Mouse (Mus musculus) retina, embryonic 14.5 days (tissue): ENCODE measurements around the gene Zfp91.
"Not testable (repeated sequence)": the region's sequence is repeated elsewhere in the genome, so short reads cannot be mapped to it uniquely, and the experiment has no call there.

Experiments
- DNase-seq: peaks from one replicate; pipeline ENCODE4 v3.0.0-alpha.2; 2015; ENCODE audit warnings: low spot score

The Zfp91 gene

DNA sequence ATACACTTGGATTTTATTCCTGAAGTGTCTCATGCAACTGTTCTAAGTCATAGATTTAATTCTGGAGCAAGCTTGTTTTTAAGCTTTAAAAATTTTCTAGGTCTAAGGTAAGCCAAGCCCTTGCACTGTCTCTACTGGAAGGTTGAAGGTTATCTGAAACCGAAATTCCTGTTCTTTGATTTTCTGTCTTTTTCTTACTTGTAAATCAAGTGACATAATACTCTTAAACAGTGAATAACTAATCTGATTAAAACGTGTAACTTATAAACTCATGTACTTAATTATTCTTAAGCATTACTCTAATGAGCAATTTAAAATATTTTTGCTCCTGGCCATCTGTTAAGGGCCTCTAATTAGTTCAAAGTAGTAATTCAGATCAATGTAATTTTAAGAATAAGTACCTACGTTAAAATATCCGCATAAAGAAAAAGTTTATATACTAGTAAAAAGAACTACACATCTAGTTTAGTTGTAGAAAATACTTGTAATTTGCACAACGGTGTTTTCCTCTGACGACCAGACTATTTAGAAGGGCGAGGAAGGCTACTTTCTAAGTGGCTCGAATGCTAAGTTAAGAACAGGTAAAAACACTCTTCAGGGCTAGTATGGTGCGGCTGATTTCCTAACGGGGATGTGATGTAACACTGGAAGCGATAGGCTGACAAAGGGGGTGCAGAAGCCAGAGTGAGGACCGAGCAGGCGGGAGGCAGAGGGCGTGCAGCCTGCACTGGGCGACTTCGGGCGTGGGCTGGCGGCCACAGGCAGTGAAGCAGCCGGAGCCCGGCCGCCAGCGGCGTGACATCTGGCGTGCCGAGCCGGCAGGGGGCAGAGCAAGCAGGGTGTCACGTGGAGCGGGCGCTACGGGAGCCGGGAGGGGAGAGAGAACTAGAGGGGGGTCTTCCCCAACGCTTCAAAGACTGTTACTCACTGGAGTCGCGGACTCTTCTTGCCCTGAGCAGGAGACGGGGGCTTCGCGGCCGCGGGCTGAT, 1.6 kb downstream of the Zfp91 start:
- DNase-seq = peak; percentile 91

DNA sequence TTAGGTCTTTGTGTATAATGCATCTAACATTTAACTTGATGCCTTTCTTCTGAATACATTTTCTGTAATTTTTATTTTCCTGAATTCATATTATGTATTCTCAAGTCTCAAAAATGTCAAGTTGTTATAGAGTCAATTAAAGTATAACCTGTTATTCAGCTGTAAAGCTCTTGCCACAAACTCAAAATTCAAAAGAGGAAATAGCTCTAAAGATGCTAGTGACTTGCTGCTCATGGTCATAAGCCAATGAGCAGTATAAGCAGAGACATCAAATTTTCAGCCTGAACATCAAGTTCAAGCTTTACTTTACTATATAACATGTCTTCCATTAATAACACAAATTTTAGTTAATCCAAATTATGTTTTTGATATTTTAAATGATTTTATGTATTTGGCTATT, 3.6 kb downstream of the Zfp91 start:
- no peak for DNase-seq

DNA sequence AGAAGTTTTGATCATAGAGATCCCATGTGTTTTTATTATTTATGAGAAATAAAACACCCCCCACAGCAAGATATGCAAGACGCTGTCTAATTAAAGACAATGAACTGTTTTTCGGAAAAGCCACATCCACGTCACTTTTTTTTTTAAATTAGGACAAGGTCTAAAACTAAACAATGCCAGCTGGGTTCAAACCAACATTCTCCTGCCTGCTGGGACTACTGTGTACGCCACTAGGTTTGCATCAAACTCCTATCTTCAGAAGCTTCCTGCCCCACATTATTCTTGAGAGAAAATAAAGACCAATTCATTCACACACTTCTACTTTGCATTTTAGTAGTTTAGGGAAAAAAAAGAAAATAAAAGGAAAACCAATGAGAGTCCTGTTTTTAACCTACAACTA, 8.2 kb downstream of the Zfp91 start:
- DNase-seq = no peak

DNA sequence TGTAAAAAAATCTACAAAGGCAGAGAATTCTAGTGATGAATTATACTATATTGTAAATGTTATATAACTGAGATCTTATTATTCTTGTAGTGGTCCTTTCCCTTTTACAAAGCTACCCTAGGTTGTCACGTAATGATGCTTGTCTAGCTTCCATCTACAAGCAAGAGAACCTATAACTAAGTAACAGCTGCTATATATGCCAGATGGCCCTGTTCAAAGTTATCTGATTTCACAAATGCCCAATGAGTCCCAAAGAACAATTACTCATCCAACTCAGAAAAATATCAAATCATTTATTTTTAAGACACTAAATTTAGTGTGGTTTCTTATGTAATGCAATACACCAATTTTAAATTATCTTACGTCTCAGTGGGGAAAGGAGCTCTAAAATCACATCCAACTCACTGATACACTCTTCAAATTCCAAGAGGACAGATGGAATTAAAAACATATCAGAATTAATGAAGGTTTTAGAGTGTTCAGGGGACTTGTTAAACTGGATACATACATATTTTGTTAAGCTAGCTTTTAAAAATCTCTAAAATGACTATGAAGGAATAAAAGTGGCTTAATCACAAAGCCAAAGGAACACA, 9.0 kb downstream of the Zfp91 start:
- DNase-seq = no peak

DNA sequence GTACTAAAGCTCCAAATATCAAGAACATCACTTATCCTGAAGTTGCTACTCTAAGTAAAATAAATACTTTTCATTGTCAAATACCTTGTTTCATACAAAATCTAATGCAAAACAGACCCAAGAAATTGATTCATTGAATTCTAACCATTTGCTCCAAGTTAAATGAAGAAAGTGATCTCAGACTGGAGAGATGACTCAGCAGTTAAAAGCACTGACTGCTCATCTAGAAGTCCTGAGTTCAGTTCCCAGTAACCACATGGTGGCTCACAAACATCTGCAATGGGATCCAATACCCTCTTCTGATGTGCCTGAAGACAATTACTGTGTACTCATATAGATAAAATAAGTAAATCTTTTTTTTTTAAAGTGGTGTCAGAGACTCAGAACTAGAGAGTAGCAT, 15.5 kb downstream of the Zfp91 start:
- no peak for DNase-seq

DNA sequence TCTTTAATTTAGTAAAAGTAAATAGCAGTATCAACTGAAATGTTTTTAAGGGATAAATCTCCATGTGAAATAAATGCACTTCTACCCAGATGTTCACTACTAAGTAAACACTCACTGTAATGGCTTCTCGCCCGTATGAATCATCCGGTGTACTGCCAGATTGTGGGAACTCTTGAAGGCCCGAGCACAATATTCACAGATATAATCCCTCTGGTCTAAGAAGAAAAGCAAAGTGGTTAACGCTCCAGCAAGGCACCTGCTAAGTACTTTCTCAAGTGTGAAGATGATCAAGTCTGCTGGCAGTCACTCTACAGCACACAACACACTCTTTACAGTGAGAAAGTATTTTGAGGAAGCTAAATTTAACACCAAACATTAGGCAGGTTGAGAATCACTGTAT, 25.0 kb downstream of the Zfp91 start:
- DNase-seq = no peak

DNA sequence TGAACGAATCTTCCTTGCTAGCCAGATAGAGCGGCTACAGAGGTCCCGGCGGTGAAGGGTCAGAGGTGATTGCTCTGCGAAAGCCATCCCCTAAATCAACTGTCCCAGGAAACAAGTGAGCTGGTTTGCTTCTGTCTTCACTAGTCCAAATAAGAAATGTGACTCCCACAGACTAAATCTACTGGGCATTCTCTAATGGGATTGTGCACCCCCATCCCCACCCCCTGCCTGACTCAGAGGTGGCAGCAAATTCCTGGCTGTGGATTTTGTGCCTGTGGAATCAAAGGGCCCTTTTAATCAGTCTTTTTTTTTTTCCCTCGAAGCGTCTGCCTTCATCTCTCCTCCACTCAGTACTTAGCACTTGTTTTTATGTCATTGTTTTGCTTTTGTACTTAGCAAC, 30.6 kb downstream of the Zfp91 start, which contains the start of gene Cntf:
Gene Cntf, minus strand, starts transcription at position 325 of the 400 bp plus-strand sequence.
- DNase-seq = no peak

DNA sequence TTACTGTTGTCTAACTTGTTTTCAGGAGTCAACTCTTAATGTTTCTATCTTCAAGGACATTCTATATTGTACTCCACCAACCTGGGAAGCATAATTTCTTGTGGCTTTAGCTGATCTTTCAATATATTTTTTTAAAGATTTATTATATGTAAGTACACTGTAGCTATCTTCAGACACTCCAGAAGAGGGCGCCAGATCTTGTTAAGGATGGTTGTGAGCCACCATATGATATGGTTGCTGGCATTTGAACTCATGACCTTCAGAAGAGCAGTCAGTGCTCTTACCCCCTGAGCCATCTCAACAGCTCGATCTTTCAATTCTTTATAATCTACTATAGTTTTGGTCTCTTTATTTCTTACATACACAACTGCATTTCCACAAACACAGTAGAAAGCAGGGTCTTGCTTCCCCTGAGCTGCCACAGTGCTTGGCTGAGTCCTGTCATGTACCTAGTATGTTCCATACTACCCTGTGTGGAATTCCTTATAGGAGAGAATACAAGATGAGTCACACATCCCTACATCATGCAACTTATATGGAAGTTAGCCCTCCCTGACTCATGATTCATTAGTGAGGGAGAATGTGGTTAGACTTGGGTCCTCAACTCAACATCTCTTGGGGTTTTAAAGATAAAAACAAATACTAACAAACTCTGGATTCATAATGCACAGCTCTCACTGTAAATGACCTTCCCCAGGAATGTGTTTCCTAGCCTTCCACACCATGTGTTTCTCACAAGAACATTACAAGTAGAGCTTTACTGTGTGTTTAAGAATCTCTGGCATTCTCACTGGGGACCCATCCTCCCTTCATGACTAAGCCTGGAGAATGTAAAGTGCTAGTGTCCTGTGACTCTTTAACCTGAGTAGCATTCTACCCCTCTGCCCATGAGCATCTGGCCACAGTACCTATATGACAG, 33.5 kb downstream of the Zfp91 start:
- DNase-seq = no peak

DNA sequence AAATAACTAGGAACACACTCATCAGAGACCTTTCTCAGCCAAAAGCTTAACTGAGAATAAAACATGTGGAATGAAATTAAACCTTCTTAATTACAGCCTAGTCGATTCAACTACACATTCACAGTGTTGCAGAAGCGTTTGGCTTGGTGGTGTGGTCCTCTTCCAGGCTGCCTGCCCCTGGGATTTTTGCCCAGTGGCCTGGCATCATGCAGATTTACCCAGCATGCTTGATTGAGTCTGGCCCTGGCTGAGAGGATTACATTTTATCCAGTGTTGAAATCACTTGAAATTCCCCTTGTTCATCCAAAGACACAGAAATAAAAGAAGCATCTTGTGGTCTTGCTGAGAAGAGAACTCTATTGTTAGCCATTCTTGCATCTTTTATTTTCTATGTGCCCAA, 36.3 kb downstream of the Zfp91 start:
- DNase-seq = peak; percentile 12

DNA sequence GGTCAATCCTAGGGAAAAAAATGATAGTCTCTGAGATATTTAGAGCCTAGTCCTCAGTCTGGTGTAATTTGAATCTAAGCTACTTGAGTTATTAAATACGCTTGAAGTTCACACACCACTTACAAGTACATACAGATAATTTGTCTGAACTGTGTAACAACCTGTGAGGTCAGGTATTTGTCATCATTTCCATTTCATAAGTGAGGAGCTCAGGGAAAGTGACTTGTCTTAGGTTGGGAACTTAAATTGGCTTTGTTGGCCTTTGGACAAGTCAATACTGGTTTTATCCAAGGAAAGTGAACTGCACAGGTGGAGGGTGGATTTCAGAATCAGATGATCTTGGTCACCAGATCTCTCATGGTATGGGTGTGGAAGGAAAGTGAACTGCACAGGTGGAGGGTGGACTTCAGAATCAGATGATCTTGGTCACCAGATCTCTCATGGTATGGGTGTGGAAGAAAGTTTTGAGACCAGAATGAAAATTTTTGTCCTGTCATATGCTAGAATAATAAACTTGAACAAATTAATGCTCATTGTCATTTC, 36.9 kb downstream of the Zfp91 start:
- DNase-seq = no peak

DNA sequence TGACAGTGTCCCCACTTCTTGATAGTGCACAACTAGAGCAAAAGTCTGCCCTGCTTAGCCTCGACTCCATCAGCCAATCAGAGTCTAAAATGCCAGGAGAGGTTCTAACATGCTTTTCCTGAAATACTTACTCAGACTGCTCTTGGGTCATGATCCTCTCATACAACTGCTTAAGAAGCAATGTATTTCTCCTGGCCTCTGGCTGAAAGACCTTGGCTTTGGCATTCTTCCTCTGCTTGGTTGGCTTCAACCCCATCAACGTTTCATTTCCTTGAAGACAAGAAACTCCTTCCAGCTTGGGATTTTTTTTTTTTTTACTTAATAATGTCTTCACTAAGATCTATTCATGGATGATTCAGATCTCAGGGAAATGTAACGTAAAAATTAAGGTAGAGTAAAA, 39.6 kb downstream of the Zfp91 start:
- no peak for DNase-seq

DNA sequence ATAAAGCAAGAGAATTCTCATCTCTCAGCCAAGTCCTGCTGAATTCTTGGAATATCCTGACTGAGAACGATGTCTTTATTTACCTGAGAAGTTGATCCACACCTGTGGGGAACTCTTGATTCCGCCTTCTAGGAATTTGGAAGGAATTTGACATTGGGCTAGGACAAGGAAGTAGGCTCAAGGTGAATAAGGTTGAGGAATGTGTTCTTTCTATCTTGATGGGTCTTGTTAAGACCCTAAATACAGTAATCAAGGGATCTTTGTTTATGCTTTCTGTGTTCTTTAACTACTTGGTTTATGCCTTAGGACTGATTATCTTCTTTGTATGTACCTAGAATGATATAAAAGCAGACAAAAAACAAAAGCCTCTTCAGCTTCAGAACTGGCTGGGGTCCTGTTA, 64.0 kb downstream of the Zfp91 start:
- DNase-seq = no peak

DNA sequence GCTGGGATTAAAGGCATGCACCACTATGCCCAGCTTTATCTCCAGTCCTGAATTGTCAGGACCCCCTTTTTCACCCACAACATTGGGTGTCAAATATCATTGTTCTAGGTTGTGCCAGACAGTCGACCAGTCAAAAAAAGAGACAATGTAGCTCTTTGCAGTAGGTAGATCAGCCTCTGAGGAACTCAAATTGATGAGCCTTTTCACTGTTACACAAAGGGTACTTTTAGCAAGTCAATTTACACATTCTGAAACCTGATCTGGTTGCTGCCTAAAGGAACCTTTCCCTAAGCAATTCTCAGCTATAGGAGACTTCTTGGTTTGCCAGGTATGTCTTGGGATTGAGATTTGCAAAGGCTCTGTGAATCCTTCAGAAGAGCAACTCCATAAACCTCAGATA, 64.9 kb downstream of the Zfp91 start:
- no peak for DNase-seq

DNA sequence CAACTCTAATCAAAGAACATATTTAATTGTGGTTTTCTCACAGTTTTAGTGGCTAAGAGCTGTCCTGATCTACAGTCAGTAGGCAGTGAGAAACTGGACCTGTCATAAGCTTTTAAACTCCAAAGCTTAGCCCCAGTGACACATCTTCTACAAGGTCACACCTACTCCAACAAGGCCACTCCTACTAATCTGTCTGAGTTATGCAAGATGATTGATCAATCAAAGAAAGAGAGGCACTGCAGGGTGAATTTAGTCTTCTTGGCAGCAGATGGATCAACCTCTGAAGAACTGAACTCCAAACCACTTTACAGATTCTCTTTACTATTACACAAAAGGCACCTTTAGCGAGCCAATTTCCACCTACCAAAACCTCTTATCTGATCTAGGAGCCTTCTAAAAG, 70.1 kb downstream of the Zfp91 start:
- no peak for DNase-seq

DNA sequence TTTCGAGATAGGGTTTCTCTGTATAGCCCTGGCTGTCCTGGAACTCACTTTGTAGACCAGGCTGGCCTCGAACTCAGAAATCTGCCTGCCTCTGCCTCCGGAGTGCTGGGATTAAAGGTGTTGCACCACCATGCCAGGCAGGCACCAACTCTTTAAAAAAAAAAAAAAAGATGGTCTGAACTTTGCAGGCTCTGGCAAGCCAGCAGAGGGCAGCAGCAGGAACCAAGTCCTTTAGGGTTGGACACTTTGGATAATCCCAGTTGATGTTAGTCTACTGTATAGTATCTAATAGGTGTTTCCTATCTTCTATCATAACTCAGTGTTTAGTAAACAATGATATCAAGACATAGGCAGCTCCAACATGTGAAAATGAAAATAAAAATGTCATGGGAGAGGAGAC, 73.6 kb downstream of the Zfp91 start:
- DNase-seq = peak; percentile 28

DNA sequence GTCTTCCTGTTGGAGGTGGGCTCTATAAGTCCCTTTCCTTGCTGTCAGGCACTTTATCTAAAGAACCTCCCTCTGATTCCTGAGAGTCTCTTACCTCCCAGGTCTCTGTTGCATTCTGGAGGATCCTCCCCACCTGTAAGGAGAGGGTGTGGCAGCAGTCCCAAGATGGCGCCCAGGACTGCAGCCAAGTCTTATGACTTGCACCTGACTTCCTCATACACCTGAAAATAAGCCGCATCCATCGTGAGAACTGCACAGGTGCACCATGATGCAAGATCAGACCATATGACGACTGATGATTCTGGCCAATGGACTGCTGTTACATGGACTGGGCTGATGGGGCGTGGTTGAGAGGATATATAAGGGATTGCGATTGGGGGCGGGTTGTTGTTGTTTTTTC, 74.3 kb downstream of the Zfp91 start:
- DNase-seq = not testable (repeated sequence)

DNA sequence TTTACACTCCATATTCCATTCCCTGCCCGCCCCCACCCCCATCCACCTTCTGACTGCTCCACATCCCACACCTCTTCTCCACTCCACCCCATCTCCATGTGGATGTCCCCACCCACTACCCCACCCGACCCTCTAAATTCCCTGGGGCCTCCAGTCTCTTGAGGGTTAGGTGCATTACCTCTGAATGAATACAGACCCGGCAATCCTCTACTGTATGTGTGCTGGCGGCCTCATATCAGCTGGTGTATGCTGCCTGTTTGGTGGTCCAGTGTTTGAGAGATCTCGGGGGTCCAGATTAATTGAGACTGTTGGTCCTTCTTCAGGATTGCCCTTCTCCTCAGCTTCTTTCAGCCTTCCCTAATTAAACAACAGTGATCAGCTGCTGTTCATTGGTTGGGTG, 75.0 kb downstream of the Zfp91 start:
- not testable (repeated sequence) for DNase-seq

DNA sequence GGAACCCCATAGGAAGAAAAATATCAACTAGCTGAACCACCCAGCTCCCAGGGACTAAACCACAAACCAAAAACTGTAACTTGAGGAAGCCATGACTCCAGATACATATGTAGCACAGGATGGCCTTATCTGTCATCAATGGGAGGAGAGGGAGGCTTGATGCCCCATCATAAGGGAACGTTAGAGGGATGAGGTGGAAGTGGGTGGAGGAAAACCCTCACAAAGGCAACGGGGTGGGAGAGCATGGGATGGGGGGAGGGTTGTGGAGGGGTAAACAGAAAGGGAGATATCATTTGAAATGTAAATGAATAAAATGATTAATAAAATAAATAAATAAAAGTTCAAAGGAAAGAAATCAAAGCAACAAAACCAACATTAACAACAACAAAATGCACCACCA, 75.5 kb downstream of the Zfp91 start:
- DNase-seq = no peak

DNA sequence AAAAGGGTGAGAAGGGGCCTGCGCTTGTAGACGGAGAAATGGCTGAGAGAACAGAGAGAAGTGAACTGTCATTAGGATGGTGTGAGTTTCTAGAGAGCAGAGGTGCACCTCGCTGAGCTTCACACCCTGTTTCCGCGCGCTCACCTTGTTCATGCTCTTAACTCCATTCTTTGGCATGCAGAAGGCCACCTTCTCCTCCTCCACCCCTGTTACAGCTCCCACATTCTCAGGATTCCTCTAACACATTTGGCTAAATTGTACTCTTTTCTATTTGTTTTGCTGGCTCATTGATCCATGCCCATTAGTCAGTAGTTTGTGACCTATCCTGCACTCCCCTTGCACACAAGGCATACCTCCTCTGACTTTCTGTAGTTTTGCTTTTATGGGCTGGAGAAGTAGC, 76.7 kb downstream of the Zfp91 start:
- no peak for DNase-seq
